Mouse (Mus musculus) spleen, adult 2 months (tissue): ENCODE measurements at regions not wholly inside any gene's neighbourhood (a gene's known extent, or its start where the extent isn't known, plus 50 kb on each side); places are given as distances from the start of the nearest gene placed in this dataset.
"Not testable (repeated sequence)": the region's sequence is repeated elsewhere in the genome, so short reads cannot be mapped to it uniquely, and the experiment has no call there.

Source experiments
- DNase-seq, 2 experiments: peaks; one replicate each; pipeline versions ENCODE4 v3.0.0 to v3.0.0-alpha.2; 2012 to 2021; ENCODE audit warnings: low spot score in 2 of 2, low read depth in 1 of 2
- H3K27ac ChIP-seq: fragments of 200-500 bp; 2 replicates; pipeline ENCODE4 v1.5.1; 2012; ENCODE audit warnings: low read length, inconsistent platforms; ENCODE audit not compliant: insufficient read depth
- H3K27me3 ChIP-seq: fragments of 200-500 bp; 2 replicates; pipeline ENCODE4 v1.6.1; 2012; ENCODE audit warnings: mild to moderate bottlenecking, moderate library complexity, low read length, inconsistent platforms; ENCODE audit not compliant: control insufficient read depth, insufficient read depth
- H3K36me3 ChIP-seq: fragments of 200-500 bp; 2 replicates; pipeline ENCODE4 v1.6.1; 2012; ENCODE audit warnings: mild to moderate bottlenecking, low read length, inconsistent platforms; ENCODE audit not compliant: control insufficient read depth, insufficient read depth
- H3K4me1 ChIP-seq: fragments of 200-500 bp; 2 replicates; pipeline ENCODE4 v1.6.1; 2011; ENCODE audit warnings: inconsistent platforms; ENCODE audit not compliant: control insufficient read depth, insufficient read depth, insufficient read length
- H3K4me3 ChIP-seq: fragments of 200-500 bp; 2 replicates; pipeline ENCODE4 v1.5.1; 2011; ENCODE audit warnings: mild to moderate bottlenecking, inconsistent platforms; ENCODE audit not compliant: insufficient read depth, insufficient read length; ENCODE audit errors: extremely low read depth
- CTCF ChIP-seq: fragments of 200-500 bp; IDR thresholded peaks from 2 replicates; pipeline ENCODE4 v1.5.1; 2011; ENCODE audit warnings: mild to moderate bottlenecking, inconsistent platforms; ENCODE audit not compliant: insufficient read depth, insufficient read length, insufficient replicate concordance; ENCODE audit errors: extremely low read depth
- POLR2A ChIP-seq: fragments of 200-500 bp; IDR thresholded peaks from 2 replicates; pipeline ENCODE4 v1.6.1; 2011; ENCODE audit warnings: low read depth, low read length, inconsistent platforms
- WGBS: fragments of 180-500 bp; shearing (Covaris S2); methylation state at CpG from one replicate; pipeline ENCODE4 v1.1.7; 2018; 5-methylcytosine and 5-hydroxymethylcytosine counted together

DNA sequence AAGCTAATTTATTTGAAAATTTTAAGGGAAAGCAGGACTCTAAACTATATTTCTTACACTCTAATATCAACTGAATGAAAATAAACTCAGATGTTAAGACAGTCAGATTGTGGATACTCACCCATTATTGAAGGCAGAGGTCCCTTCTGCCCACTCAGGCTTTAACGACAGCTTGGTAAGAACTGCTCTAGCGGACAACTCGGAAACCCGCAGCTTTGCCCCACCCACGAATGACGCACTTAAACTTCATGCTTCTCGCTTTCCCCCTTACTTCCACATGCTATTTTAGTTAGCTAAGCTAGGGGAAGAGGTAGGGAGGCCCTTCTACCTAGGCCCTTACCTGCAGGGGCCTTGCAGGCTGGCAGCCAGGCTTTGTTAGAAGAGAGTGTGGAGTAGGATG, 50.8 kb upstream of the Elmo1 start:
- Histone ChIP-seq H3K27me3 (no peaks in the 10 kb centered on the region), H3K27ac (no peak overlapping the region), H3K4me1 (no peaks in the 10 kb centered on the region; the same call in 1 of the 2 replicates), H3K36me3 (no peaks in the 10 kb centered on the region), H3K4me3 (no peak overlapping the region)
- WGBS, result 62% methylated on average over 7 of the region's 7 CpGs
- peak; percentile 4 to 61 for DNase-seq
- TF ChIP-seq CTCF (no peak), POLR2A (no peak)

- H3K36me3 ChIP-seq, result no peaks in the 10 kb centered on the region
- no peak overlapping the region for H3K27ac ChIP-seq
- no peak for TF ChIP-seq POLR2A
- peak; percentile 60; the same call in 1 of the 2 replicates for TF ChIP-seq CTCF
- H3K27me3 ChIP-seq, result no peaks in the 10 kb centered on the region
- 10% methylated on average over 11 of the region's 11 CpGs for WGBS
- DNase-seq, result peak; percentile 20 to 30
- H3K4me1 ChIP-seq, result no peaks in the 10 kb centered on the region; the same call in 1 of the 2 replicates
- no peak overlapping the region for H3K4me3 ChIP-seq
These were observed 51.9 kb upstream of the Elmo1 start for GRCm38 (mm10) chr13:20038463-20038862.

DNA sequence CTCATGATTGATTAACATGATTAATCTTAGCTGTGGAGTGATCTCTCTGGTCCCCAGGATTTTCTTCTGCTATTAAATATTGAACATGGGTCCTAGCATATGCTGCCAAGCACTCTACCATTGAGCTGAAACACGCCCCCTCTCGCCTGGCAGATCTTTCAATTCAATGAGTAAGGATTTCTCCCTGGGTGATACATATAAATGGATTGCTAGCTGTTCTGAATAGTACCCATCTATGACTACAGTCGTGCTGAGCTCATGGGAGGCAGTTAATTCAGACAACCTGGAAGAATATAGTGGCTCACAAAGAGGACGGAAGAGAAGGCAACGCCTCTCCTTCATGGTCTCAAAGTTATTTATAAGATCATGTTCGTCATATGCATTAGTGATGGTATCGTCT, 53.0 kb upstream of the Elmo1 start:
- no peak overlapping the region for H3K27ac ChIP-seq
- H3K27me3 ChIP-seq, result no peaks in the 10 kb centered on the region
- DNase-seq, result no peak
- H3K4me3 ChIP-seq, result no peak overlapping the region
- no peaks in the 10 kb centered on the region for H3K36me3 ChIP-seq
- no peaks in the 10 kb centered on the region; the same call in 1 of the 2 replicates for H3K4me1 ChIP-seq
- TF ChIP-seq CTCF (no peak), POLR2A (no peak)
- WGBS, result 91% methylated on average over 7 of the region's 7 CpGs

GRCm38 (mm10) chr13:20033937-20034735, 56.3 kb upstream of the Elmo1 start:
- no peak for DNase-seq
- Histone ChIP-seq H3K27me3 (no peaks in the 10 kb centered on the region), H3K4me3 (no peak overlapping the region), H3K27ac (no peak overlapping the region), H3K4me1 (no peaks in the 10 kb centered on the region; the same call in 1 of the 2 replicates), H3K36me3 (no peaks in the 10 kb centered on the region)
- TF ChIP-seq POLR2A, result no peak
- TF ChIP-seq CTCF, result no peak
- WGBS, result 89% methylated on average over 11 of the region's 11 CpGs

DNA sequence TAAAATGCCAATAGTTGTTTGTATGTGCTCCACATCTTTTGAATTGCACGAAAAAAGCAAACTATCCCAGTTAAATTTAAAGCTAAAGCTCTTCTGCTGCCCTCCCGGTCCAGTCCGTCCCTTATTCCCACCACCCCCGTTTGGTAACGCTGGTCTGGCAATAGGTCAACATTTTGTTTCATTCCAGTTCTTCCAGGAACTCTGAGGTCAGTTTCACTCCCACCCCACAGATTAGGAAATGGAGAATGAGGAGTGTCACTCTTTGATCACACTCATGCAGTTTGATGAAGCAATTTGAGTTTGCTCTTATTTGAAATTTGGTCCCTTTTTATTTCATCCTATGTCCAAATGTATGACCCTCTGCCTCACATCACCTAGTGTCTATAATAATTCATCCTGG, 58.7 kb upstream of the Elmo1 start:
- 92% methylated on average over 5 of the region's 5 CpGs for WGBS
- no peaks in the 10 kb centered on the region for H3K27me3 ChIP-seq
- no peaks in the 10 kb centered on the region; the same call in 1 of the 2 replicates for H3K4me1 ChIP-seq
- no peaks in the 10 kb centered on the region for H3K36me3 ChIP-seq
- no peak for DNase-seq
- no peak overlapping the region for H3K27ac ChIP-seq
- H3K4me3 ChIP-seq, result no peak overlapping the region
- TF ChIP-seq CTCF, result no peak
- TF ChIP-seq POLR2A, result no peak

- Histone ChIP-seq H3K4me3 (no peak overlapping the region), H3K36me3 (no peaks in the 10 kb centered on the region), H3K27ac (no peak overlapping the region), H3K4me1 (no peaks in the 10 kb centered on the region; the same call in 1 of the 2 replicates), H3K27me3 (no peaks in the 10 kb centered on the region)
- TF ChIP-seq CTCF, result no peak
- no peak for TF ChIP-seq POLR2A
- WGBS, result 78% methylated on average over 5 of the region's 5 CpGs
- no peak for DNase-seq
These were observed 59.3 kb upstream of the Elmo1 start for GRCm38 (mm10) chr13:20031082-20031481.

GRCm38 (mm10) chr13:20026612-20027011, 63.8 kb upstream of the Elmo1 start:
- WGBS, result 56% methylated on average over 6 of the region's 6 CpGs
- TF ChIP-seq CTCF (no peak), POLR2A (no peak)
- no peaks in the 10 kb centered on the region for H3K36me3 ChIP-seq
- no peak overlapping the region for H3K4me3 ChIP-seq
- no peaks in the 10 kb centered on the region for H3K27me3 ChIP-seq
- H3K4me1 ChIP-seq, result no peaks in the 10 kb centered on the region
- H3K27ac ChIP-seq, result no peak overlapping the region
- no peak for DNase-seq

- DNase-seq, H3K4me3 ChIP-seq, H3K4me1 ChIP-seq, H3K36me3 ChIP-seq, H3K27ac ChIP-seq, H3K27me3 ChIP-seq: not testable (repeated sequence)
- WGBS, result 94% methylated on average over 16 of the region's 16 CpGs
These were observed 73.9 kb upstream of the Elmo1 start for GRCm38 (mm10) chr13:20016454-20016853.
